Mouse (Mus musculus): ENCODE measurements around the gene Kcnip4. TPM values are rescaled to one million over a fixed set of nuclear protein-coding genes. Genes with fewer than 3 reads are reported as not detected.

Kcnip4 gene
- polyA plus RNA-seq, 1 experiment from 2014 or later, result 0.13 TPM

GRCm38 (mm10) chr5:48371890-48372766 lies 1152.6 kb downstream of the Kcnip4 start:
- no peaks in the 10 kb centered on the region for H3K27me3 ChIP-seq
- H3K36me3 ChIP-seq (replicated peaks), result peaks cover 13% of the 10 kb centered on the region; the same call in 1 of the 2 replicates
- ATAC-seq (ENCODE audit: insufficient read depth), result peak; percentile 96
- peaks cover 6% of the 10 kb centered on the region; the same call in 1 of the 2 replicates for H3K4me1 ChIP-seq (replicated peaks)
- peak overlapping the region; percentile 57; the same call in 1 of the 2 replicates for H3K27ac ChIP-seq (replicated peaks)
- no peaks in the 10 kb centered on the region for H3K9me3 ChIP-seq (replicated peaks)
- peak overlapping the region; percentile 81 for H3K4me2 ChIP-seq
- WGBS (ENCODE audit: insufficient replicate concordance), result under 1% methylated on average over 44 of the region's 44 CpGs
- H3K9ac ChIP-seq, result peak overlapping the region; percentile 70
- H3K4me3 ChIP-seq (replicated peaks), result peak overlapping the region; percentile 87

- Histone ChIP-seq H3K4me3 (replicated peaks) (no peak overlapping the region), H3K36me3 (replicated peaks) (no peaks in the 10 kb centered on the region), H3K9me3 (replicated peaks) (no peaks in the 10 kb centered on the region), H3K4me1 (replicated peaks) (no peaks in the 10 kb centered on the region), H3K4me2 (no peak overlapping the region), H3K9ac (no peak overlapping the region), H3K27ac (replicated peaks) (no peak overlapping the region), H3K27me3 (no peaks in the 10 kb centered on the region)
- no peak for ATAC-seq (ENCODE audit: insufficient read depth)
- 56% methylated on average over 1 of the region's 1 CpGs for WGBS (ENCODE audit: insufficient replicate concordance)
These were observed 1175.4 kb downstream of the Kcnip4 start for GRCm38 (mm10) chr5:48349309-48349708.

GRCm38 (mm10) chr5:48345983-48346648 lies 1178.6 kb downstream of the Kcnip4 start:
- no peaks in the 10 kb centered on the region for H3K4me1 ChIP-seq (replicated peaks)
- H3K4me3 ChIP-seq (replicated peaks), result no peak overlapping the region
- WGBS (ENCODE audit: insufficient replicate concordance), result 69% methylated on average over 2 of the region's 2 CpGs
- H3K27ac ChIP-seq (replicated peaks), result no peak overlapping the region
- no peak for ATAC-seq (ENCODE audit: insufficient read depth)
- H3K36me3 ChIP-seq (replicated peaks), result no peaks in the 10 kb centered on the region
- no peak overlapping the region for H3K9ac ChIP-seq
- H3K4me2 ChIP-seq, result no peak overlapping the region
- no peaks in the 10 kb centered on the region for H3K9me3 ChIP-seq (replicated peaks)
- no peaks in the 10 kb centered on the region for H3K27me3 ChIP-seq

- H3K9me3 ChIP-seq (replicated peaks), result no peaks in the 10 kb centered on the region
- H3K4me1 ChIP-seq (replicated peaks), result no peaks in the 10 kb centered on the region
- no peak for ATAC-seq (ENCODE audit: insufficient read depth)
- no peak overlapping the region for H3K4me3 ChIP-seq (replicated peaks)
- no peak overlapping the region for H3K9ac ChIP-seq
- H3K36me3 ChIP-seq (replicated peaks), result no peaks in the 10 kb centered on the region
- H3K27me3 ChIP-seq, result no peaks in the 10 kb centered on the region
- WGBS (ENCODE audit: insufficient replicate concordance), result 32% methylated on average over 5 of the region's 5 CpGs
- H3K27ac ChIP-seq (replicated peaks), result no peak overlapping the region
- no peak overlapping the region for H3K4me2 ChIP-seq
These were observed 1179.4 kb downstream of the Kcnip4 start for GRCm38 (mm10) chr5:48345095-48345982.

- no peak for ATAC-seq (ENCODE audit: insufficient read depth)
- Histone ChIP-seq H3K4me3 (replicated peaks) (no peak overlapping the region), H3K4me1 (replicated peaks) (no peaks in the 10 kb centered on the region), H3K27ac (replicated peaks) (no peak overlapping the region), H3K9ac (no peak overlapping the region), H3K36me3 (replicated peaks) (no peaks in the 10 kb centered on the region), H3K9me3 (replicated peaks) (no peaks in the 10 kb centered on the region), H3K27me3 (no peaks in the 10 kb centered on the region), H3K4me2 (no peak overlapping the region)
- WGBS (ENCODE audit: insufficient replicate concordance), result 52% methylated on average over 7 of the region's 7 CpGs
These were observed 1183.8 kb downstream of the Kcnip4 start for GRCm38 (mm10) chr5:48340808-48341433.

All from liver, embryonic 15.5 days (tissue).